Mouse (Mus musculus) liver, postnatal 0 days (tissue): ENCODE measurements around the gene Mad2l1bp. TPM values are rescaled to one million over a fixed set of nuclear protein-coding genes. Genes with fewer than 3 reads are reported as not detected.

Experiments used
- ATAC-seq: fragments of 200-750 bp; cut with Nextera tagmentation; 2 replicates; pipeline ENCODE4 v1.8.0; 2017; ENCODE audit warnings: mild to moderate bottlenecking, moderate library complexity
- DNase-seq: peaks from one replicate; pipeline ENCODE4 v3.0.0-alpha.2; 2016
- H3K27ac ChIP-seq: fragments of 300-500 bp; sonication (generic); 2 replicates; pipeline ENCODE4 v1.5.1; 2014; ENCODE audit warnings: antibody characterized with exemption, moderate library complexity, mild to moderate bottlenecking, low read depth
- H3K27me3 ChIP-seq: fragments of 300-500 bp; sonication (generic); 2 replicates; pipeline ENCODE4 v1.6.1; 2014; ENCODE audit warnings: low read length, control low read depth, mixed read lengths; ENCODE audit not compliant: insufficient read depth
- H3K36me3 ChIP-seq: fragments of 300-500 bp; sonication (generic); replicated peaks from 2 replicates; pipeline ENCODE4 v1.6.1; 2014; ENCODE audit warnings: mild to moderate bottlenecking, control low read depth, low read length, moderate library complexity, mixed read lengths; ENCODE audit not compliant: insufficient read depth
- H3K4me1 ChIP-seq: fragments of 300-500 bp; sonication (generic); 2 replicates; pipeline ENCODE4 v1.6.1; 2014; ENCODE audit warnings: antibody characterized with exemption, mild to moderate bottlenecking, control low read depth; ENCODE audit not compliant: insufficient read depth
- H3K4me2 ChIP-seq: fragments of 300-500 bp; sonication (generic); 2 replicates; pipeline ENCODE4 v1.6.1; 2014; ENCODE audit warnings: low read depth, mild to moderate bottlenecking, low read length, moderate library complexity, mixed read lengths
- H3K4me3 ChIP-seq: fragments of 300-500 bp; sonication (generic); 2 replicates; pipeline ENCODE4 v1.5.1; 2014; ENCODE audit warnings: low read depth, low read length
- H3K9ac ChIP-seq: fragments of 300-500 bp; sonication (generic); replicated peaks from 2 replicates; pipeline ENCODE4 v1.6.1; 2014; ENCODE audit warnings: mild to moderate bottlenecking, moderate library complexity
- H3K9me3 ChIP-seq: fragments of 300-500 bp; sonication (generic); 2 replicates; pipeline ENCODE4 v1.6.1; 2016; ENCODE audit warnings: mild to moderate bottlenecking, control low read depth, low read length, mixed read lengths
- CTCF ChIP-seq: sonication (generic); IDR thresholded peaks from 2 replicates; pipeline ENCODE4 v1.5.1; 2016; ENCODE audit warnings: antibody characterized with exemption, low read depth
- EP300 ChIP-seq: IDR thresholded peaks from 2 replicates; pipeline ENCODE4 v1.6.1; 2016; ENCODE audit warnings: antibody characterized with exemption, low read depth, mild to moderate bottlenecking
- WGBS: fragments of 180-500 bp; shearing (Covaris S2); extraction: QIAGEN DNeasy Blood & Tissue Kit; methylation state at CpG from one replicate; pipeline ENCODE4 v1.1.7; 2014; ENCODE audit not compliant: insufficient replicate concordance; 5-methylcytosine and 5-hydroxymethylcytosine counted together
- polyA plus RNA-seq: library from polyadenylated mRNA; unstranded; fragments of >200 nt; fragmentation: Nextera tagmentation; extraction: Ambion mirVana; gene quantifications from 2 replicates; pipeline ENCODE4 v1.2.1, GENCODE M21; 2015

Mad2l1bp gene
- polyA plus RNA-seq, 1 experiment from 2014 or later = 25.3 TPM

GRCm38 (mm10) chr17:46170538-46170937, 17.2 kb upstream of the Mad2l1bp start:
- no peak for DNase-seq
- ATAC-seq = no peak
- TF ChIP-seq CTCF (peak; percentile 85), EP300 (no peak)
- Histone ChIP-seq H3K27ac (no peak overlapping the region), H3K4me3 (no peak overlapping the region), H3K36me3 (peaks cover 84% of the 10 kb centered on the region), H3K27me3 (no peaks in the 10 kb centered on the region), H3K4me1 (no peaks in the 10 kb centered on the region), H3K4me2 (no peak overlapping the region), H3K9ac (no peak overlapping the region), H3K9me3 (no peaks in the 10 kb centered on the region)
- 67% methylated on average over 3 of the region's 3 CpGs for WGBS

GRCm38 (mm10) chr17:46168768-46169167, 15.4 kb upstream of the Mad2l1bp start:
- H3K36me3 ChIP-seq = peaks cover 95% of the 10 kb centered on the region
- no peaks in the 10 kb centered on the region for H3K27me3 ChIP-seq
- peak overlapping the region; percentile 20; the same call in 1 of the 2 replicates for H3K27ac ChIP-seq
- 91% methylated on average over 5 of the region's 5 CpGs for WGBS
- H3K9ac ChIP-seq = no peak overlapping the region
- H3K4me3 ChIP-seq = no peak overlapping the region
- no peak overlapping the region for H3K4me2 ChIP-seq
- no peak for ATAC-seq
- TF ChIP-seq CTCF = no peak
- TF ChIP-seq EP300 = no peak
- H3K4me1 ChIP-seq = no peaks in the 10 kb centered on the region
- DNase-seq = no peak
- H3K9me3 ChIP-seq = no peaks in the 10 kb centered on the region

DNA sequence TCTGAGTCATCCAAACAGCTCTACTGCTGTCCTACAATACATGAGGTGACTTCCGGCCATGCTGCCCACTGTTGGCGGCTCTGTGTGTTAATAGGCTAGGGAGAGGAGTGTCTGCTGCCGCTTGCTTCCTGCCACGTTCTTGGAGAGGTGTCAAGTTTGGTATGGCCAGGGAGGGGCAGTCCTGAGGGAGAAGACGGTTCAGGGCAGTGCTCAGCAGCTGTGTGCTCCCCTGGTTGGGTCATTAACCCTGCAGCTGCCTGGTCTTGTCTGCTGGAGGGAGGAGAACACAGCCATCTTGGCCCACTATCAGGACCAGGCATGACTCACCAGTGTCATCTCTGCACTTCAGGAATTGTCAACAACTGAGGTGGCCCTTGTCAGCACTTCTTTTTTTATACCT, 15.0 kb upstream of the Mad2l1bp start:
- DNase-seq (no peak), ATAC-seq (peak; percentile 68)
- Histone ChIP-seq H3K27me3 (no peaks in the 10 kb centered on the region), H3K9me3 (no peaks in the 10 kb centered on the region), H3K4me2 (no peak overlapping the region), H3K36me3 (peaks cover 98% of the 10 kb centered on the region), H3K27ac (peak overlapping the region; percentile 20; the same call in 1 of the 2 replicates), H3K9ac (no peak overlapping the region), H3K4me1 (peaks cover 2% of the 10 kb centered on the region), H3K4me3 (no peak overlapping the region)
- peak; percentile 21; the same call in 1 of the 2 replicates for TF ChIP-seq CTCF
- no peak for TF ChIP-seq EP300
- 56% methylated on average over 5 of the region's 5 CpGs for WGBS

DNA sequence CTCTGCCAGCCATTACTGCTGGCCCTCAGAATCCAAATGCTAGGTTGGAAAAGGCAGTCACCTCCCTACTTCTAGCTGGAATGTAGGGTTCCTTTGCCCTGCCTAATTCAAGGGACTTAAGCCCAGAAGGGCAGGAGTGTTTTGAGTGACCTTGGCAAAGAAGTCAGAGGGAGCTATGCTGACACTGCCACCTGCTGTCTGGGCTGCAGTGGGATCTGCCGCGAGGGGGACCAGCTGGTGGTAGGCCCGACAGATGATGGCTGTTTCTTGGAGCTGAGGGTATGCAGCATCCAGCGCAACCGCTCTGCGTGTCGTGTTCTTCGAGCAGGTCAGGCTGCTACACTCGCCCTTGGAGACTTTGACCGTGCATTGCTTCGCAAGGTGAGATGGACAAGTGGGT, 13.7 kb upstream of the Mad2l1bp start:
- Histone ChIP-seq H3K9me3 (no peaks in the 10 kb centered on the region), H3K27ac (no peak overlapping the region), H3K9ac (no peak overlapping the region), H3K4me1 (peaks cover 15% of the 10 kb centered on the region), H3K36me3 (peaks cover 87% of the 10 kb centered on the region), H3K27me3 (no peaks in the 10 kb centered on the region), H3K4me3 (no peak overlapping the region), H3K4me2 (no peak overlapping the region)
- TF ChIP-seq EP300 = no peak
- peak; percentile 59 for TF ChIP-seq CTCF
- no peak for ATAC-seq
- WGBS = 83% methylated on average over 11 of the region's 11 CpGs
- DNase-seq = no peak

GRCm38 (mm10) chr17:46166270-46166669, 12.9 kb upstream of the Mad2l1bp start:
- H3K4me1 ChIP-seq = peaks cover 21% of the 10 kb centered on the region
- no peak for DNase-seq
- H3K9ac ChIP-seq = no peak overlapping the region
- H3K9me3 ChIP-seq = no peaks in the 10 kb centered on the region
- 85% methylated on average over 5 of the region's 5 CpGs for WGBS
- H3K36me3 ChIP-seq = peaks cover 80% of the 10 kb centered on the region
- H3K27me3 ChIP-seq = no peaks in the 10 kb centered on the region
- ATAC-seq = no peak
- no peak overlapping the region for H3K27ac ChIP-seq
- TF ChIP-seq EP300 (no peak), CTCF (no peak)
- no peak overlapping the region for H3K4me3 ChIP-seq
- H3K4me2 ChIP-seq = no peak overlapping the region

DNA sequence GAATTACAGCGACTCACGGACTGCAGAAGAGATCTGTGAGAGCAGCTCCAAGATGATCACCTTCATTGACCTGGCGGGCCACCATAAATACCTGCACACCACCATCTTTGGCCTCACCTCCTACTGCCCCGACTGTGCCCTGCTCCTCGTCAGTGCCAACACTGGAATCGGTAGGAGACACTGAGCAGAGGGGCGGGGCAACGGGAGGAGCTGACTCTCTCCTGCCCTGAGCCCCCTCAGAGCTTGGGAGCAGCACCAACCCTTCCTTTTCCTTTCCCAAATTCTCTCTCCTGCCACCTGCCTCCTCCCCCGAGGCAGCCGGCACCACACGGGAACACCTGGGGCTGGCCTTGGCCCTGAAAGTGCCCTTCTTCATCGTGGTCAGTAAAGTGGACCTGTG, 12.1 kb upstream of the Mad2l1bp start:
- Histone ChIP-seq H3K4me2 (no peak overlapping the region), H3K27me3 (no peaks in the 10 kb centered on the region), H3K4me3 (no peak overlapping the region), H3K4me1 (peaks cover 21% of the 10 kb centered on the region), H3K27ac (no peak overlapping the region), H3K36me3 (peaks cover 72% of the 10 kb centered on the region), H3K9ac (no peak overlapping the region), H3K9me3 (no peaks in the 10 kb centered on the region)
- DNase-seq (no peak), ATAC-seq (no peak)
- 93% methylated on average over 12 of the region's 12 CpGs for whole genome bisulfite sequencing
- TF ChIP-seq EP300 (no peak), CTCF (no peak)

DNA sequence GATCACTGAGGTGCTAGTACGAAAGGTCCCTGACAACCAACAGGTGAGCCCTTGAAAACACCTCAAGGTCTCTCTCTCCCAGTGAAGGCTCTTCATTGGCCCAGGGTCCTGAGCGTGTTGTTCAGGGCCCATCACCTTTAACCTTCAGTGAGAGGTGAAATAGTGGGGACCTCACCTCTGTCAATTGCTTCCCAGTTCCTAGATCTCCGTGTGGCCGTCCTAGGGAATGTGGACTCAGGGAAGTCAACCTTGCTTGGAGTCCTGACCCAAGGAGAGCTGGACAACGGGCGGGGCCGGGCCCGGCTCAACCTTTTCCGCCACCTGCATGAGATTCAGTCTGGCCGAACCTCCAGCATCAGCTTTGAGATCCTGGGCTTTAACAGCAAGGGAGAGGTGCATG, 11.4 kb upstream of the Mad2l1bp start:
- 92% methylated on average over 10 of the region's 10 CpGs for WGBS
- Histone ChIP-seq H3K9ac (no peak overlapping the region), H3K4me2 (no peak overlapping the region), H3K36me3 (peaks cover 66% of the 10 kb centered on the region), H3K4me3 (no peak overlapping the region), H3K27ac (no peak overlapping the region), H3K27me3 (no peaks in the 10 kb centered on the region), H3K4me1 (peaks cover 21% of the 10 kb centered on the region), H3K9me3 (no peaks in the 10 kb centered on the region)
- no peak for TF ChIP-seq EP300
- no peak for TF ChIP-seq CTCF
- no peak for ATAC-seq
- DNase-seq = no peak
